Mouse (Mus musculus) kidney, embryonic 15.5 days (tissue): ENCODE measurements around the gene Dyx1c1. TPM values are rescaled to one million over a fixed set of nuclear protein-coding genes. Genes with fewer than 3 reads are reported as not detected.

Experiments
- ATAC-seq: fragments of 200-750 bp; cut with Nextera tagmentation; replicated peaks from 2 replicates; pipeline ENCODE4 v1.8.0; 2017; ENCODE audit warnings: moderate TSS enrichment; ENCODE audit not compliant: low FRiP score
- H3K27ac ChIP-seq: fragments of 300-500 bp; sonication (generic); 2 replicates; pipeline ENCODE4 v1.5.1; 2015; ENCODE audit warnings: mild to moderate bottlenecking, inconsistent platforms
- H3K27me3 ChIP-seq: fragments of 300-500 bp; sonication (generic); 2 replicates; pipeline ENCODE4 v1.6.1; 2015; ENCODE audit warnings: inconsistent platforms
- H3K36me3 ChIP-seq: fragments of 300-500 bp; sonication (generic); 2 replicates; pipeline ENCODE4 v1.6.1; 2015; ENCODE audit warnings: inconsistent platforms
- H3K4me1 ChIP-seq: fragments of 300-500 bp; sonication (generic); 2 replicates; pipeline ENCODE4 v1.6.1; 2015; ENCODE audit warnings: inconsistent platforms
- H3K4me2 ChIP-seq: fragments of 300-500 bp; sonication (generic); 2 replicates; pipeline ENCODE4 v1.6.1; 2015; ENCODE audit warnings: moderate library complexity, mild to moderate bottlenecking, inconsistent platforms
- H3K4me3 ChIP-seq: fragments of 300-500 bp; sonication (generic); replicated peaks from 2 replicates; pipeline ENCODE4 v1.5.1; 2015; ENCODE audit warnings: mild to moderate bottlenecking, inconsistent platforms
- H3K9ac ChIP-seq: fragments of 300-500 bp; sonication (generic); 2 replicates; pipeline ENCODE4 v1.6.1; 2015; ENCODE audit warnings: mild to moderate bottlenecking, inconsistent platforms
- H3K9me3 ChIP-seq: fragments of 300-500 bp; sonication (generic); replicated peaks from 2 replicates; pipeline ENCODE4 v1.6.1; 2016; ENCODE audit warnings: inconsistent platforms
- WGBS: fragments of 180-500 bp; shearing (Covaris S2); methylation state at CpG from one replicate; pipeline ENCODE4 v1.1.7; 2015; ENCODE audit warnings: mixed read lengths; 5-methylcytosine and 5-hydroxymethylcytosine counted together
- polyA plus RNA-seq: library from polyadenylated mRNA; unstranded; fragments of >200 nt; fragmentation: Nextera tagmentation; extraction: Ambion mirVana; gene quantifications from 2 replicates; pipeline ENCODE4 v1.2.1, GENCODE M21; 2015

Dyx1c1 gene
- polyA plus RNA-seq, 1 experiment from 2014 or later: 1.9 TPM

GRCm38 (mm10) chr9:72983066-72983465 is 24.5 kb downstream of the Dyx1c1 start:
- no peak overlapping the region for H3K27ac ChIP-seq
- WGBS: 55% methylated on average over 2 of the region's 2 CpGs
- H3K4me2 ChIP-seq: no peak overlapping the region
- ATAC-seq: no peak
- no peaks in the 10 kb centered on the region for H3K9me3 ChIP-seq
- peaks cover 16% of the 10 kb centered on the region for H3K4me1 ChIP-seq
- no peaks in the 10 kb centered on the region for H3K27me3 ChIP-seq
- no peaks in the 10 kb centered on the region for H3K36me3 ChIP-seq
- no peak overlapping the region for H3K9ac ChIP-seq
- no peak overlapping the region for H3K4me3 ChIP-seq

- no peaks in the 10 kb centered on the region for H3K9me3 ChIP-seq
- H3K27ac ChIP-seq: peak within 1 kb of the TSS; percentile 67
- peak within 1 kb of the TSS; percentile 76 for H3K4me3 ChIP-seq
- peak within 1 kb of the TSS; percentile 69 for H3K9ac ChIP-seq
- under 1% methylated on average over 88 of the region's 88 CpGs for WGBS
- ATAC-seq: peak; percentile 100
- no peaks in the 10 kb centered on the region for H3K27me3 ChIP-seq
- H3K4me1 ChIP-seq: peaks cover 16% of the 10 kb centered on the region
- no peaks in the 10 kb centered on the region for H3K36me3 ChIP-seq
- H3K4me2 ChIP-seq: peak within 1 kb of the TSS; percentile 91
Measured at GRCm38 (mm10) chr9:72985250-72986220, 26.9 kb downstream of the Dyx1c1 start, which contains the start of the genes Ccpg1os and Ccpg1. TSS of gene Ccpg1os (minus strand) at chr9:72985382. TSS of gene Ccpg1 (plus strand) at chr9:72985429.

GRCm38 (mm10) chr9:72987703-72988102 is 29.1 kb downstream of the Dyx1c1 start:
- Histone ChIP-seq H3K9me3 (no peaks in the 10 kb centered on the region), H3K4me1 (peaks cover 16% of the 10 kb centered on the region), H3K9ac (no peak overlapping the region), H3K27ac (no peak overlapping the region), H3K27me3 (no peaks in the 10 kb centered on the region), H3K36me3 (no peaks in the 10 kb centered on the region), H3K4me2 (no peak overlapping the region), H3K4me3 (no peak overlapping the region)
- no peak for ATAC-seq
- WGBS: 74% methylated on average over 3 of the region's 3 CpGs

- ATAC-seq: no peak
- no peak overlapping the region for H3K4me3 ChIP-seq
- 76% methylated on average over 5 of the region's 5 CpGs for WGBS
- H3K4me1 ChIP-seq: peaks cover 16% of the 10 kb centered on the region
- no peak overlapping the region for H3K9ac ChIP-seq
- no peaks in the 10 kb centered on the region for H3K9me3 ChIP-seq
- H3K4me2 ChIP-seq: no peak overlapping the region
- no peaks in the 10 kb centered on the region for H3K27me3 ChIP-seq
- H3K36me3 ChIP-seq: no peaks in the 10 kb centered on the region
- H3K27ac ChIP-seq: no peak overlapping the region
Measured at GRCm38 (mm10) chr9:72988706-72989105, 30.1 kb downstream of the Dyx1c1 start.

- Histone ChIP-seq H3K9me3 (no peaks in the 10 kb centered on the region), H3K27ac (no peak overlapping the region), H3K4me2 (no peak overlapping the region), H3K36me3 (no peaks in the 10 kb centered on the region), H3K9ac (no peak overlapping the region), H3K4me3 (no peak overlapping the region), H3K27me3 (no peaks in the 10 kb centered on the region), H3K4me1 (peaks cover 2% of the 10 kb centered on the region; the same call in 1 of the 2 replicates)
- ATAC-seq: no peak
- WGBS: 96% methylated on average over 2 of the region's 2 CpGs
Measured at GRCm38 (mm10) chr9:72991420-72991819, 32.8 kb downstream of the Dyx1c1 start.

GRCm38 (mm10) chr9:72992576-72992975 is 34.0 kb downstream of the Dyx1c1 start:
- no peaks in the 10 kb centered on the region for H3K9me3 ChIP-seq
- H3K27ac ChIP-seq: no peak overlapping the region
- no peak overlapping the region for H3K9ac ChIP-seq
- 92% methylated on average over 5 of the region's 5 CpGs for WGBS
- H3K36me3 ChIP-seq: no peaks in the 10 kb centered on the region
- no peak overlapping the region for H3K4me3 ChIP-seq
- H3K4me1 ChIP-seq: no peaks in the 10 kb centered on the region
- no peak overlapping the region for H3K4me2 ChIP-seq
- ATAC-seq: no peak
- H3K27me3 ChIP-seq: no peaks in the 10 kb centered on the region

- H3K9me3 ChIP-seq: no peaks in the 10 kb centered on the region
- no peak overlapping the region for H3K4me2 ChIP-seq
- no peak overlapping the region for H3K27ac ChIP-seq
- H3K4me3 ChIP-seq: no peak overlapping the region
- no peak overlapping the region for H3K9ac ChIP-seq
- no peak for ATAC-seq
- no peaks in the 10 kb centered on the region for H3K4me1 ChIP-seq
- no peaks in the 10 kb centered on the region for H3K27me3 ChIP-seq
- H3K36me3 ChIP-seq: no peaks in the 10 kb centered on the region
Measured at GRCm38 (mm10) chr9:72996167-72996566, 37.6 kb downstream of the Dyx1c1 start.

GRCm38 (mm10) chr9:72996806-72997205 is 38.2 kb downstream of the Dyx1c1 start:
- 67% methylated on average over 7 of the region's 7 CpGs for WGBS
- H3K27me3 ChIP-seq: no peaks in the 10 kb centered on the region
- H3K4me2 ChIP-seq: no peak overlapping the region
- H3K9me3 ChIP-seq: no peaks in the 10 kb centered on the region
- H3K36me3 ChIP-seq: peaks cover 2% of the 10 kb centered on the region; the same call in 1 of the 2 replicates
- no peak for ATAC-seq
- no peak overlapping the region for H3K4me3 ChIP-seq
- H3K27ac ChIP-seq: no peak overlapping the region
- no peaks in the 10 kb centered on the region for H3K4me1 ChIP-seq
- no peak overlapping the region for H3K9ac ChIP-seq

- Histone ChIP-seq H3K27me3 (no peaks in the 10 kb centered on the region), H3K27ac (no peak overlapping the region), H3K4me1 (no peaks in the 10 kb centered on the region), H3K4me3 (no peak overlapping the region), H3K36me3 (peaks cover 9% of the 10 kb centered on the region), H3K4me2 (no peak overlapping the region), H3K9me3 (no peaks in the 10 kb centered on the region), H3K9ac (no peak overlapping the region)
- 71% methylated on average over 2 of the region's 2 CpGs for WGBS
- no peak for ATAC-seq
Measured at GRCm38 (mm10) chr9:73000487-73000886, 41.9 kb downstream of the Dyx1c1 start.

GRCm38 (mm10) chr9:73001314-73002011 is 42.9 kb downstream of the Dyx1c1 start:
- peaks cover 17% of the 10 kb centered on the region for H3K36me3 ChIP-seq
- no peaks in the 10 kb centered on the region for H3K27me3 ChIP-seq
- no peak overlapping the region for H3K9ac ChIP-seq
- H3K27ac ChIP-seq: no peak overlapping the region
- no peak for ATAC-seq
- no peaks in the 10 kb centered on the region for H3K4me1 ChIP-seq
- H3K9me3 ChIP-seq: no peaks in the 10 kb centered on the region
- no peak overlapping the region for H3K4me3 ChIP-seq
- H3K4me2 ChIP-seq: no peak overlapping the region
- WGBS: 87% methylated on average over 13 of the region's 13 CpGs

- Histone ChIP-seq H3K9ac (no peak overlapping the region), H3K36me3 (peaks cover 17% of the 10 kb centered on the region), H3K4me2 (no peak overlapping the region), H3K9me3 (no peaks in the 10 kb centered on the region), H3K27ac (0 out of 2 replicates have a peak overlapping the region, but pooled peaks have one; percentile 25), H3K4me1 (no peaks in the 10 kb centered on the region), H3K27me3 (no peaks in the 10 kb centered on the region), H3K4me3 (no peak overlapping the region)
- no peak for ATAC-seq
- 63% methylated on average over 3 of the region's 3 CpGs for WGBS
Measured at GRCm38 (mm10) chr9:73002177-73002576, 43.6 kb downstream of the Dyx1c1 start.

GRCm38 (mm10) chr9:73004076-73004475 is 45.5 kb downstream of the Dyx1c1 start:
- no peaks in the 10 kb centered on the region for H3K27me3 ChIP-seq
- peaks cover 17% of the 10 kb centered on the region for H3K36me3 ChIP-seq
- ATAC-seq: no peak
- H3K4me2 ChIP-seq: no peak overlapping the region
- H3K27ac ChIP-seq: no peak overlapping the region
- no peaks in the 10 kb centered on the region for H3K9me3 ChIP-seq
- no peak overlapping the region for H3K9ac ChIP-seq
- no peak overlapping the region for H3K4me3 ChIP-seq
- H3K4me1 ChIP-seq: no peaks in the 10 kb centered on the region
- WGBS: 90% methylated on average over 8 of the region's 8 CpGs
